Mouse (Mus musculus) hindbrain, embryonic 10.5 days (tissue): ENCODE measurements around the gene Msx2. TPM values are rescaled to one million over a fixed set of nuclear protein-coding genes. Genes with fewer than 3 reads are reported as not detected.

Source experiments
- DNase-seq: peaks from one replicate; pipeline ENCODE4 v3.0.0-alpha.2; 2017; ENCODE audit warnings: low spot score
- H3K27ac ChIP-seq: fragments of 300-500 bp; sonication (generic); 2 replicates; pipeline ENCODE4 v1.5.1; 2016; ENCODE audit warnings: mild to moderate bottlenecking, moderate library complexity
- H3K27me3 ChIP-seq: fragments of 300-500 bp; sonication (generic); 2 replicates; pipeline ENCODE4 v1.6.1; 2016; ENCODE audit warnings: mild to moderate bottlenecking; ENCODE audit not compliant: poor library complexity, insufficient read depth, severe bottlenecking
- H3K36me3 ChIP-seq: fragments of 300-500 bp; sonication (generic); 2 replicates; pipeline ENCODE4 v1.6.1; 2016; ENCODE audit warnings: mild to moderate bottlenecking, moderate library complexity
- H3K4me1 ChIP-seq: fragments of 300-500 bp; sonication (generic); replicated peaks from 2 replicates; pipeline ENCODE4 v1.6.1; 2016; ENCODE audit warnings: mild to moderate bottlenecking
- H3K4me3 ChIP-seq: fragments of 300-500 bp; sonication (generic); 2 replicates; pipeline ENCODE4 v1.5.1; 2016; ENCODE audit warnings: mild to moderate bottlenecking, moderate library complexity
- H3K9me3 ChIP-seq: fragments of 300-500 bp; sonication (generic); 2 replicates; pipeline ENCODE4 v1.6.1; 2016; ENCODE audit warnings: mild to moderate bottlenecking, moderate library complexity
- WGBS: fragments of 180-500 bp; shearing (Covaris S2); methylation state at CpG from one replicate; pipeline ENCODE4 v1.1.7; 2016; 5-methylcytosine and 5-hydroxymethylcytosine counted together
- polyA plus RNA-seq: library from polyadenylated mRNA; unstranded; fragments of >200 nt; fragmentation: Nextera tagmentation; extraction: Ambion mirVana; gene quantifications from 2 replicates; pipeline ENCODE4 v1.2.1, GENCODE M21; 2016

Msx2 gene
- polyA plus RNA-seq, 1 experiment from 2014 or later, result 57.9 TPM

GRCm38 (mm10) chr13:53462649-53462970 lies 10.3 kb downstream of the Msx2 start:
- no peaks in the 10 kb centered on the region for H3K36me3 ChIP-seq
- H3K9me3 ChIP-seq, result no peaks in the 10 kb centered on the region
- H3K4me3 ChIP-seq, result peak overlapping the region; percentile 54
- peak overlapping the region; percentile 89 for H3K27ac ChIP-seq
- peaks cover 99% of the 10 kb centered on the region for H3K27me3 ChIP-seq
- DNase-seq, result no peak
- peaks cover 63% of the 10 kb centered on the region for H3K4me1 ChIP-seq
- under 1% methylated on average over 15 of the region's 15 CpGs for whole genome bisulfite sequencing

DNA sequence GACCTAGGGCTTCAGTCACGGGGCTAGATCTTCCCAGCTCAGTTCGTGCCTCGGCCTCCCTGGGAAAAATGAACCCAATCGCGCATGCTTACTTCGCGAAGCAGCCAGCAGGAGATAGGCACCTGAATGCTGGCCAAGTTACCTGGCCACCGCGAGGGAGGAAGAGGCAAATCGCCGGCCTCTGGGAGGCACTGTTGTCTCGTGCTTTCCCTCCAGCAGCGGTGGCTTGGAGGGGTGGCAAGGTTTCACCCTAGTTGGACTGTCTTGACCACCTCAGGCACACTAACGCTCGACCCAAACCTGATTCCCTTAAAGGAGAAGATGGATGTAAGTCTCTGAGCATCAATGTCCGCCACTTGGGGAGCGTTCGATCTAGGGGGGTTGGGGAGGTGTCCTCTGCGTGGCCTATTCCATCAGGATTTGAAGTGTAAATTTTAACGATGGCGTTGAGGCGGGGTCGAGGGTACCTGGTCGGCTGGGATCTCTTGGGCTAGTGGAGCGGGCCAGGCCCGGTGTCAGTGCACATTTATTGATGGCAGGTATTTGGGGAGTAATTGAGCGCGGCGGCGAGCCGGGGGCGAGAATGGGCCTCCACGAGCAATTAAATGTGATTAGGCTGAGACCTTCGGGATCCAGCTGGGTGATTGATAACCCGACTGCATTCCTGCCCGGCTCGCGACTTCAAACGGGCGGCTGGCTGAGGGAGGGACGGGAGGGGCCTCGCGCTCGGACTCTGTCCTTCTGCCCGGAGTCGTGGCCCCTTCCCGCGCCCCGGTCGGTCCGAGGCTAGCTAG lies 10.8 kb downstream of the Msx2 start:
- peaks cover 97% of the 10 kb centered on the region for H3K27me3 ChIP-seq
- H3K27ac ChIP-seq, result peak overlapping the region; percentile 89
- no peaks in the 10 kb centered on the region for H3K9me3 ChIP-seq
- under 1% methylated on average over 51 of the region's 51 CpGs for WGBS
- DNase-seq, result peak; percentile 76
- H3K4me3 ChIP-seq, result peak overlapping the region; percentile 54
- H3K36me3 ChIP-seq, result no peaks in the 10 kb centered on the region
- H3K4me1 ChIP-seq, result peaks cover 63% of the 10 kb centered on the region

DNA sequence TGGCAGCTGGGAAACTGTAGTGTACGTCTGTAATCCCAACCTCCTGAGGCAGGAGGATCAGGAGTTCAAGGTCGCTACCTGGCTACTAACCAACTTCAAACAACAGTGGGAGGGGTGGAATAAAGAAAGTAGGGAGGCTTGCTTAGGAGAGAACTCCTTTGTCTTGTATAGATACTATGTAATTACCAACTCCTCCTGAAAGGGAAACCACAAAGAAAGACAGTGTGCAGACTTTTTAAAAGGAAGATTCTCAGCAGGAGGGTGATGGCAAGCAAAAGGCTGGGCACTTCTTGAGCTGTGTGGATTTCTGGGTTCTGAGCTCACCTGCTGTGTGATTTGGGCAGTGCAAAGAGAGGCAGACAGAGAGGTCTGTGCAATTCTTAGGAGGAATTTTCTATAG lies 11.5 kb downstream of the Msx2 start:
- Histone ChIP-seq H3K27me3 (peaks cover 96% of the 10 kb centered on the region), H3K27ac (peak overlapping the region; percentile 89; the same call in 1 of the 2 replicates), H3K4me3 (0 out of 2 replicates have a peak overlapping the region, but pooled peaks have one; percentile 54), H3K36me3 (no peaks in the 10 kb centered on the region), H3K9me3 (no peaks in the 10 kb centered on the region), H3K4me1 (peaks cover 58% of the 10 kb centered on the region)
- no peak for DNase-seq
- WGBS, result 9% methylated on average over 2 of the region's 2 CpGs

- 60% methylated on average over 4 of the region's 4 CpGs for WGBS
- no peak overlapping the region for H3K27ac ChIP-seq
- peaks cover 48% of the 10 kb centered on the region for H3K4me1 ChIP-seq
- no peak overlapping the region for H3K4me3 ChIP-seq
- H3K27me3 ChIP-seq, result peaks cover 88% of the 10 kb centered on the region
- H3K9me3 ChIP-seq, result no peaks in the 10 kb centered on the region
- no peak for DNase-seq
- no peaks in the 10 kb centered on the region for H3K36me3 ChIP-seq
These were observed 14.1 kb downstream of the Msx2 start for GRCm38 (mm10) chr13:53458766-53459165.

GRCm38 (mm10) chr13:53454794-53455672 lies 17.8 kb downstream of the Msx2 start:
- Histone ChIP-seq H3K36me3 (no peaks in the 10 kb centered on the region), H3K27me3 (peaks cover 69% of the 10 kb centered on the region), H3K27ac (peak overlapping the region; percentile 81), H3K4me3 (peak overlapping the region; percentile 48), H3K4me1 (peaks cover 16% of the 10 kb centered on the region), H3K9me3 (no peaks in the 10 kb centered on the region)
- DNase-seq, result peak; percentile 42
- 6% methylated on average over 21 of the region's 21 CpGs for WGBS

- Histone ChIP-seq H3K9me3 (no peaks in the 10 kb centered on the region), H3K27me3 (peaks cover 59% of the 10 kb centered on the region), H3K27ac (no peak overlapping the region), H3K36me3 (no peaks in the 10 kb centered on the region), H3K4me3 (no peak overlapping the region), H3K4me1 (peaks cover 16% of the 10 kb centered on the region)
- DNase-seq, result no peak
- WGBS, result 83% methylated on average over 3 of the region's 3 CpGs
These were observed 18.9 kb downstream of the Msx2 start for GRCm38 (mm10) chr13:53453927-53454326.

DNA sequence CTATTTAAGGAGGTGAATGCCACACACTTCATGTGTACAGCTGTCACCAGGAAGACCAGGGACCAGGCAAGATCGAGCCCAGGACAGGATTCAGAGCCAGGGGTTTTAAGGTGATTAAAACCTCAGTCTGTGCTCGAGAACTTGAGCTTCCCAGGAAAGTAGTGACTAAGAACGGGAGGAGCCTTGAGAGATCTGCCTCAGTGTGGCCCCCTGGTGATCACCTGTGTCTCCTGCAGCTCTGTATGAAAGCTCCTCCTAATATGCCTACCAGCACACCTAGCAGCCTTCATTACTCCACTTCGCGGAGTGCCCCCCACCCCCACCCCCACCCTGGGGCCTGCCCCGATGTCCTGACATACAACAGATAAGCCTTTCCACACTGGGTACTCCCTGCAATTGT lies 25.3 kb downstream of the Msx2 start:
- H3K27ac ChIP-seq, result no peak overlapping the region
- 28% methylated on average over 6 of the region's 6 CpGs for WGBS
- peaks cover 10% of the 10 kb centered on the region for H3K27me3 ChIP-seq
- no peaks in the 10 kb centered on the region for H3K9me3 ChIP-seq
- peak; percentile 34 for DNase-seq
- no peak overlapping the region for H3K4me3 ChIP-seq
- peaks cover 5% of the 10 kb centered on the region for H3K4me1 ChIP-seq
- H3K36me3 ChIP-seq, result no peaks in the 10 kb centered on the region

DNA sequence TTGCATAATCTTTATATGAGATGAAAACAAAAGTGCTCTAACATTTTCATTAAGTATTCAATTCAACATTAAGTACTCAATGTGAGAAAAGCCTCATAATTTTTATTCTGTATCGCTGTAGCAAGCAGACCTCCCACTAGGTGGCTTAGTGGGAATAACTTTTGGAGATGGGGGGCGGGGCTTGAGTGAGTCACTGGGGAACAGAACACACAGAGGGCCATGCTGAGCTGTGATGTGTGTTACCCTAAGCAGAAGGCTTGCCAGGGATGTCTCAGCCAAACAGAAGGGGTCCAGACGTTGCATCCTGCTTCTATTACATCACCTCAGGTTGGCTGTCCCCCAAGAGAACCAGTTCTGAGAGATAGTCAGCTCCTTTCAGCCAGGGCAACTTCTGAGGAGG lies 29.3 kb downstream of the Msx2 start:
- Histone ChIP-seq H3K4me1 (peaks cover 13% of the 10 kb centered on the region), H3K27ac (no peak overlapping the region), H3K4me3 (no peak overlapping the region), H3K27me3 (peaks cover 2% of the 10 kb centered on the region; the same call in 1 of the 2 replicates), H3K36me3 (no peaks in the 10 kb centered on the region), H3K9me3 (no peaks in the 10 kb centered on the region)
- DNase-seq, result peak; percentile 41
- WGBS, result 40% methylated on average over 3 of the region's 3 CpGs

DNA sequence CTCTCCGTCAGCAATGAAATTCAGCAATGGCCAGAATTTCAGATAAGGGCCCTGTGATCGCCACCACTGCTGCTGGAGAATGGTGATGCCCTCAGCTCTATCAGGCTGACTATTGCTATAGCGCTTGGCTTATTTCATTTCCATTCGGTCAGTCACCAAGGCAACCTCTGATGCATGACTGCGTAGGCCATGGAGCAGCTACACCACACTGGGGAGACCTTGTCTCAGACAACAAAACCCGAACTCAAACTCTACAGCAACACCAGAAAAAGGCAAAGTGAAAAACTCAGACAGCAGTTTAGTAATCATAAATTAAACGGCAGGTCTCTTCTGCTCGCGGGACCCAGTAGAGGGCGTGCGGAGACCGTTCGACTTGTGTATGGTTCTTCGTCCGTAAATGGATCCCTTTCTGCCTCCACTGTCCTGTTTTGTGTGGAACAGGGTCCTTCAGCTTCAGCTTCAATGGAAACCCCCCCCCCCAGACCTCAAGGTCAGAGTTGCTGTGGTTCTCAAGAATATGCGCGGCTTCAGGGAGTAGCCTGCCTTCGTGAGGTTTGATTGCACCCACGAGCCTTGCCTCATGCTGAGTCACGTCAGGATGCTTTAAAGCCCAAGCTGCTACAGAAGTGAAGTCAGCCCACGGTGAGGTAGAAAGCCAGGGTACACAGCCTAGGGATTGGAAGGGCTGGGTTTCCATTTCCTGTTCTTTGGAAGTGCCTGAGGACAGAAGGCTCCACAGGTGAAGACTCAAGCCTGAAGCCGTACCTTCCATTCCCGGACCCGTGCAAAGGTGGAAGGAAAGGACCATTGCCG lies 30.5 kb downstream of the Msx2 start:
- peaks cover 13% of the 10 kb centered on the region for H3K4me1 ChIP-seq
- no peaks in the 10 kb centered on the region for H3K36me3 ChIP-seq
- WGBS, result 36% methylated on average over 25 of the region's 25 CpGs
- peak; percentile 64 for DNase-seq
- H3K27me3 ChIP-seq, result peaks cover 2% of the 10 kb centered on the region; the same call in 1 of the 2 replicates
- H3K9me3 ChIP-seq, result no peaks in the 10 kb centered on the region
- peak overlapping the region; percentile 39 for H3K4me3 ChIP-seq
- peak overlapping the region; percentile 50 for H3K27ac ChIP-seq

GRCm38 (mm10) chr13:53441307-53442028 lies 31.4 kb downstream of the Msx2 start:
- Histone ChIP-seq H3K4me1 (peaks cover 13% of the 10 kb centered on the region), H3K36me3 (no peaks in the 10 kb centered on the region), H3K27ac (no peak overlapping the region), H3K9me3 (no peaks in the 10 kb centered on the region), H3K4me3 (no peak overlapping the region), H3K27me3 (peaks cover 2% of the 10 kb centered on the region; the same call in 1 of the 2 replicates)
- no peak for DNase-seq
- 68% methylated on average over 5 of the region's 5 CpGs for WGBS

GRCm38 (mm10) chr13:53439957-53440356 lies 32.9 kb downstream of the Msx2 start:
- no peak overlapping the region for H3K4me3 ChIP-seq
- no peak overlapping the region for H3K27ac ChIP-seq
- no peaks in the 10 kb centered on the region for H3K9me3 ChIP-seq
- DNase-seq, result no peak
- no peaks in the 10 kb centered on the region; the same call in 1 of the 2 replicates for H3K27me3 ChIP-seq
- WGBS, result 89% methylated on average over 3 of the region's 3 CpGs
- no peaks in the 10 kb centered on the region for H3K36me3 ChIP-seq
- H3K4me1 ChIP-seq, result peaks cover 13% of the 10 kb centered on the region

DNA sequence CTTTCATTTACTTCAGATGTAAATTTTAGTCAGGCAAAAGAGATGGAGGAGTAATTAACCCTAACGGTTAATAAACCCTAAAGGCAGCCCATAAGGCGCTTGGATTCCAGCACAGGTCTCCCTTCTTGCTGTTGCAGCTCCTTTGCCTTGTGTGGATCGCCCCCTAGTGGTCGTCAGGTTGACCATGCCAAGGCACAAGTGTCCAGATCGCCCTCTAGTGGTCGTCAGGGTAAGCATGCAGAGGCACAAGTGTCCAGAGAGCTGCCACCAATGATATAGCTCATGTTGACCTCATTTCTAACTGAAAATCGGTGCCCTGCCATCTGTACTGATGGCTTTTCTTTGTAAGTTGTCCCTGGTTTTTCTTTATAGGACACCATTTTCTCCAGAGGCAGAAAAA lies 46.4 kb downstream of the Msx2 start:
- 26% methylated on average over 7 of the region's 7 CpGs for WGBS
- Histone ChIP-seq H3K4me3 (no peak overlapping the region), H3K9me3 (no peaks in the 10 kb centered on the region), H3K27me3 (no peaks in the 10 kb centered on the region), H3K27ac (no peak overlapping the region), H3K36me3 (no peaks in the 10 kb centered on the region), H3K4me1 (no peaks in the 10 kb centered on the region)
- DNase-seq, result peak; percentile 88
